Mouse (Mus musculus) kidney, adult 2 months (tissue): Measurements from ENCODE around the gene AI837181.

ENCODE experiments used
- CTCF ChIP-seq: fragments of 200-500 bp; conservative IDR thresholded peaks from 2 replicates; pipeline ENCODE4 v1.5.1; 2011; ENCODE audit warnings: low read depth, mild to moderate bottlenecking, control low read depth, low read length, moderate library complexity, mixed read lengths; ENCODE audit not compliant: insufficient read depth, insufficient read length
- POLR2A ChIP-seq: fragments of 200-500 bp; IDR thresholded peaks from one replicate; pipeline ENCODE4 v1.6.1; 2011; ENCODE audit warnings: low read depth, low read length, control low read depth

- TF ChIP-seq CTCF = no peak
- TF ChIP-seq POLR2A = no peak
Measured at GRCm38 (mm10) chr19:5414534-5414957, 10.4 kb upstream of the AI837181 start.
